Mouse (Mus musculus) C2C12 (cell line): Measurements from ENCODE around the gene Olfr1079. TPM values are rescaled to one million over a fixed set of nuclear protein-coding genes. Genes with fewer than 3 reads are reported as not detected.
"Not testable (repeated sequence)": the region's sequence is repeated elsewhere in the genome, so short reads cannot be mapped to it uniquely, and the experiment has no call there.

Experiments used
- H3K27me3 ChIP-seq: one replicate; pipeline ENCODE4 v1.6.1; 2011; ENCODE audit not compliant: control insufficient read depth, insufficient read depth, insufficient read length
- H3K36me3 ChIP-seq: one replicate; pipeline ENCODE4 v1.6.1; 2011; ENCODE audit not compliant: control insufficient read depth, insufficient read depth
- H3K4me3 ChIP-seq: one replicate; pipeline ENCODE4 v1.5.1; 2011; ENCODE audit warnings: mild to moderate bottlenecking, control low read depth; ENCODE audit not compliant: poor library complexity, insufficient read depth, severe bottlenecking
- H3K79me2 ChIP-seq: one replicate; pipeline ENCODE4 v1.6.1; 2011; ENCODE audit not compliant: control insufficient read depth, insufficient read depth
- H3K79me3 ChIP-seq: one replicate; pipeline ENCODE4 v1.6.1; 2011; ENCODE audit warnings: low read depth, control low read depth
- H3ac ChIP-seq: one replicate; pipeline ENCODE3; 2011; ENCODE audit warnings: low read depth; ENCODE audit not compliant: control insufficient read depth, insufficient read length
- CEBPB ChIP-seq: IDR thresholded peaks from one replicate; pipeline ENCODE4 v1.6.1; 2011; ENCODE audit warnings: low read depth, mild to moderate bottlenecking, control low read depth, moderate library complexity
- CTCF ChIP-seq: IDR thresholded peaks from one replicate; pipeline ENCODE4 v1.5.1; 2011; ENCODE audit not compliant: control insufficient read depth, insufficient read depth, insufficient read length
- FOSL1 ChIP-seq: IDR thresholded peaks from one replicate; pipeline ENCODE4 v1.8.0; 2011; ENCODE audit warnings: mild to moderate bottlenecking, low read length; ENCODE audit not compliant: poor library complexity, insufficient read depth, severe bottlenecking
- MAX ChIP-seq: IDR thresholded peaks from one replicate; pipeline ENCODE4 v1.6.1; 2011; ENCODE audit warnings: mild to moderate bottlenecking, control low read depth
- MYOD1 ChIP-seq: IDR thresholded peaks from one replicate; pipeline ENCODE4 v1.6.1; 2011; ENCODE audit warnings: low read depth; ENCODE audit not compliant: control insufficient read depth, insufficient read length
- MYOG ChIP-seq: IDR thresholded peaks from one replicate; pipeline ENCODE4 v1.6.1; 2011; ENCODE audit not compliant: control insufficient read depth, insufficient read length; ENCODE audit errors: extremely low read depth
- USF1 ChIP-seq: IDR thresholded peaks from one replicate; pipeline ENCODE4 v1.6.1; 2011; ENCODE audit warnings: low read depth, mild to moderate bottlenecking, control low read depth, moderate library complexity
- long read RNA-seq, 2 experiments: library from polyadenylated mRNA; unstranded; transcript quantifications; one replicate each; pipeline ENCODE4 v2.0.0; 2019 to 2020
- polyA plus RNA-seq: library from polyadenylated mRNA; unstranded; fragments of >200 nt; fragmentation: generic; extraction: Trizol; gene quantifications from one replicate; pipeline ENCODE4 v1.2.1, GENCODE M21; 2012; ENCODE audit warnings: missing spikeins

Olfr1079 gene
- polyA plus RNA-seq: not detected
- long read RNA-seq, experiment 1: 0 reads
- long read RNA-seq, experiment 2: 0 reads

- TF ChIP-seq MYOD1: no peak
- TF ChIP-seq CTCF: no peak
- TF ChIP-seq FOSL1: no peak
- no peak for TF ChIP-seq CEBPB
- TF ChIP-seq MAX: no peak
- no peak for TF ChIP-seq MYOG
- no peak for TF ChIP-seq USF1
- Histone ChIP-seq H3K27me3 (no peaks in the 10 kb centered on the region), H3K36me3 (no peaks in the 10 kb centered on the region), H3K79me3 (no peaks in the 10 kb centered on the region), H3ac (no peak within 1 kb of the TSS), H3K4me3 (no peak within 1 kb of the TSS), H3K79me2 (no peaks in the 10 kb centered on the region)
Measured at GRCm38 (mm10) chr2:86542380-86542779, at the start of gene Olfr1079. Gene Olfr1079, minus strand, starts transcription at chr2:86542480.

- not testable (repeated sequence) for H3K27me3 ChIP-seq, H3K4me3 ChIP-seq, H3K36me3 ChIP-seq, H3K79me3 ChIP-seq, H3ac ChIP-seq, H3K79me2 ChIP-seq
Measured at GRCm38 (mm10) chr2:86558135-86558534, 15.9 kb upstream of the Olfr1079 start, which contains the start of gene Olfr1080. Gene Olfr1080, minus strand, starts transcription at chr2:86558235.

DNA sequence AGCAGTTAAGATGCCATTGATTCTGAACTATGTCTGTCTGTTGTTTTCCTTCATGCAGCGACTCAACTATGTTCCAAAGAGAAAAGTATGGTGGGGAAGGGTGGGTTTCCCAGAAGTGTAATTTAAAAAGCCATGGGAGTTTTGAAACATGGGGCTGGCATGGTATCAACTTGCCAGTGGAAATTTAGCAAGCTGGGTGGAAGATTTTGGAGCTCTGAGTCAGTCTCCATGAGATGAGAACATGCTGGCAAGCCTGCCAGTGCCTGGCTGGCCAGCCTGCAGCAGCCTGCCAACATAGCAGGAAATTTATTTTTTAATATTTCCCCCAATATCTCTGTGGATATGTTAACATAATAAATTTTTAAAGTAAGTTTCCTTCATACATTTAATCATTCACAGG is 11.3 kb downstream of the Olfr1079 start:
- Histone ChIP-seq H3K79me2 (no peaks in the 10 kb centered on the region), H3K36me3 (no peaks in the 10 kb centered on the region), H3K79me3 (no peaks in the 10 kb centered on the region), H3K4me3 (no peak overlapping the region), H3ac (no peak overlapping the region), H3K27me3 (no peaks in the 10 kb centered on the region)
- TF ChIP-seq MYOD1 (no peak), MAX (no peak), USF1 (no peak)

GRCm38 (mm10) chr2:86508161-86508560 is 34.1 kb downstream of the Olfr1079 start, which contains the start of gene Olfr1076:
Gene Olfr1076, plus strand, starts transcription at chr2:86508461.
- TF ChIP-seq USF1 (no peak), CEBPB (no peak), MAX (no peak), MYOD1 (no peak), MYOG (no peak), CTCF (no peak), FOSL1 (no peak)
- Histone ChIP-seq H3K36me3 (no peaks in the 10 kb centered on the region), H3K4me3 (no peak within 1 kb of the TSS), H3ac (no peak within 1 kb of the TSS), H3K27me3 (no peaks in the 10 kb centered on the region), H3K79me2 (no peaks in the 10 kb centered on the region), H3K79me3 (no peaks in the 10 kb centered on the region)

DNA sequence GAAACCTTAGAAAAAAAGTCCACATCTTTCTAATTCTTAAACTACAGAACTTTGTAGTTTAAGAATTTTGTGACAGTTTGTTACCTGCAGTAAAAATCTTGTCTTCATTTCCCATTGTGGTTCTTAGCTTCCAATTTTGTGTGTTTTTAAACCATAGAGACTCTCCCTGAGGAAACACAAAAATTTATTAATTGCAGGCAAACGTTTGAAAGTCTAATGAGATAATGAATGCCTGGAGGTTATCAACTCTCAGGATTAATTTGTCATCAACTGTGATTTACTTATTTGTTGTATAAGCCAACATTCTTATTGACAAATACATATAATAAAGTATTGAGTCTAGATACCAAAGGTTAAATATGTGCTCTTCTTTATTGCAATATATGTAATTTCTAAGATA is 55.0 kb downstream of the Olfr1079 start, which contains the start of gene Olfr228:
Gene Olfr228, minus strand, starts transcription at position 101 of the 400 bp plus-strand sequence.
- H3ac ChIP-seq: no peak within 1 kb of the TSS
- TF ChIP-seq MYOD1: no peak
- TF ChIP-seq CTCF: no peak
- TF ChIP-seq FOSL1: no peak
- no peak within 1 kb of the TSS for H3K4me3 ChIP-seq
- no peaks in the 10 kb centered on the region for H3K27me3 ChIP-seq
- H3K36me3 ChIP-seq: no peaks in the 10 kb centered on the region
- no peaks in the 10 kb centered on the region for H3K79me3 ChIP-seq
- no peaks in the 10 kb centered on the region for H3K79me2 ChIP-seq

Other genes with a start within 250 kb of the Olfr1079 start
- not detected for gene Olfr1053, start 227.2 kb downstream of the Olfr1079 start, polyA plus RNA-seq
- gene Olfr1054, start 207.0 kb downstream of the Olfr1079 start, polyA plus RNA-seq: not detected
- not detected for gene Olfr1055, start 192.2 kb downstream of the Olfr1079 start, polyA plus RNA-seq
- not detected for gene Olfr1056, start 180.0 kb downstream of the Olfr1079 start, polyA plus RNA-seq
- gene Olfr1057, start 164.1 kb downstream of the Olfr1079 start, polyA plus RNA-seq: not detected
- not detected for gene Olfr1058, start 153.9 kb downstream of the Olfr1079 start, polyA plus RNA-seq
- not detected for gene Olfr1061, start 128.4 kb downstream of the Olfr1079 start, polyA plus RNA-seq
- gene Olfr1062, start 115.7 kb downstream of the Olfr1079 start, polyA plus RNA-seq: not detected
- not detected for gene Olfr1065, start 91.9 kb downstream of the Olfr1079 start, polyA plus RNA-seq
- not detected for gene Olfr1066, start 86.2 kb downstream of the Olfr1079 start, polyA plus RNA-seq
- not detected for gene Olfr228, start 55.1 kb downstream of the Olfr1079 start, polyA plus RNA-seq
- gene Olfr1076, start 34.0 kb downstream of the Olfr1079 start, polyA plus RNA-seq: not detected
- gene Olfr1080, start 15.8 kb upstream of the Olfr1079 start, polyA plus RNA-seq: not detected
- gene Olfr1082, start 56.5 kb upstream of the Olfr1079 start, polyA plus RNA-seq: not detected
- gene Olfr1084, start 97.2 kb upstream of the Olfr1079 start, polyA plus RNA-seq: not detected
- not detected for gene Olfr1085, start 119.5 kb upstream of the Olfr1079 start, polyA plus RNA-seq
- gene Olfr1086, start 137.6 kb upstream of the Olfr1079 start, polyA plus RNA-seq: not detected
- gene Olfr1087, start 155.9 kb upstream of the Olfr1079 start, polyA plus RNA-seq: not detected
- not detected for gene Olfr1089, start 191.2 kb upstream of the Olfr1079 start, polyA plus RNA-seq
- not detected for gene Olfr1090, start 216.5 kb upstream of the Olfr1079 start, polyA plus RNA-seq
- not detected for gene Olfr1093, start 240.0 kb upstream of the Olfr1079 start, polyA plus RNA-seq